Mouse (Mus musculus) layer of hippocampus, adult 9-10 months (tissue): ENCODE results near the gene Rps17.

Source experiments
- DNase-seq: peaks from one replicate; pipeline ENCODE4 v3.0.0; 2022; ENCODE audit warnings: low spot score

Gene Rps17

GRCm38 (mm10) chr7:81344544-81345446 lies at the start of gene Rps17:
Gene Rps17 (minus strand): TSS chr7:81345254.
- DNase-seq = peak; percentile 94

GRCm38 (mm10) chr7:81379363-81379762 lies 34.3 kb upstream of the Rps17 start:
- no peak for DNase-seq

- peak; percentile 48 for DNase-seq
Observed at GRCm38 (mm10) chr7:81372337-81372920, 27.4 kb upstream of the Rps17 start.

GRCm38 (mm10) chr7:81371811-81372210 lies 26.8 kb upstream of the Rps17 start:
- DNase-seq = no peak

GRCm38 (mm10) chr7:81369724-81370123 lies 24.7 kb upstream of the Rps17 start:
- peak; percentile 52 for DNase-seq

- no peak for DNase-seq
Observed at GRCm38 (mm10) chr7:81367946-81368345, 22.9 kb upstream of the Rps17 start.

GRCm38 (mm10) chr7:81356975-81357374 lies 11.9 kb upstream of the Rps17 start:
- DNase-seq = no peak

- DNase-seq = no peak
Observed at GRCm38 (mm10) chr7:81356360-81356759, 11.3 kb upstream of the Rps17 start.

- DNase-seq = no peak
Observed at GRCm38 (mm10) chr7:81355746-81356145, 10.7 kb upstream of the Rps17 start.

- DNase-seq = no peak
Observed at GRCm38 (mm10) chr7:81351826-81352225, 6.8 kb upstream of the Rps17 start.

- no peak for DNase-seq
Observed at GRCm38 (mm10) chr7:81348206-81348605, 3.2 kb upstream of the Rps17 start.

- DNase-seq = no peak
Observed at GRCm38 (mm10) chr7:81345447-81346170, 555 bp upstream of the Rps17 start.

- DNase-seq = no peak
Observed at GRCm38 (mm10) chr7:81343831-81344230, 1.2 kb downstream of the Rps17 start.

GRCm38 (mm10) chr7:81343316-81343715 lies 1.7 kb downstream of the Rps17 start:
- DNase-seq = no peak

- DNase-seq = no peak
Observed at GRCm38 (mm10) chr7:81342356-81343094, 2.5 kb downstream of the Rps17 start.

GRCm38 (mm10) chr7:81341563-81341962 lies 3.5 kb downstream of the Rps17 start:
- DNase-seq = no peak

GRCm38 (mm10) chr7:81339783-81340182 lies 5.3 kb downstream of the Rps17 start:
- DNase-seq = no peak

- no peak for DNase-seq
Observed at GRCm38 (mm10) chr7:81338522-81338873, 6.6 kb downstream of the Rps17 start.

- DNase-seq = no peak
Observed at GRCm38 (mm10) chr7:81337785-81338521, 7.1 kb downstream of the Rps17 start.

GRCm38 (mm10) chr7:81336432-81336786 lies 8.6 kb downstream of the Rps17 start:
- DNase-seq = no peak

GRCm38 (mm10) chr7:81335705-81336431 lies 9.2 kb downstream of the Rps17 start:
- DNase-seq = no peak
